Mouse (Mus musculus) testis, adult 2 months (tissue): Measurements from ENCODE around the gene Ano10.

Source experiments
- CTCF ChIP-seq: fragments of 200-500 bp; IDR thresholded peaks from 2 replicates; pipeline ENCODE4 v1.5.1; 2012; ENCODE audit warnings: low read depth, mild to moderate bottlenecking, inconsistent platforms, low read length, moderate library complexity; ENCODE audit not compliant: control insufficient read depth, insufficient read depth, insufficient replicate concordance
- POLR2A ChIP-seq: fragments of 200-500 bp; IDR thresholded peaks from 2 replicates; pipeline ENCODE4 v1.6.1; 2012; ENCODE audit warnings: low read depth, mild to moderate bottlenecking, inconsistent platforms, low read length, moderate library complexity; ENCODE audit not compliant: control insufficient read depth

- no peak for TF ChIP-seq POLR2A
- no peak for TF ChIP-seq CTCF
Measured at GRCm38 (mm10) chr9:122233972-122234345, 60.3 kb downstream of the Ano10 start.
